Mouse (Mus musculus): ENCODE measurements around the gene Gng4. TPM values are rescaled to one million over a fixed set of nuclear protein-coding genes. Genes with fewer than 3 reads are reported as not detected.

Gng4 gene
- total RNA-seq, 2 experiments from 2014 or later: 0.37 to 0.39 TPM

DNA sequence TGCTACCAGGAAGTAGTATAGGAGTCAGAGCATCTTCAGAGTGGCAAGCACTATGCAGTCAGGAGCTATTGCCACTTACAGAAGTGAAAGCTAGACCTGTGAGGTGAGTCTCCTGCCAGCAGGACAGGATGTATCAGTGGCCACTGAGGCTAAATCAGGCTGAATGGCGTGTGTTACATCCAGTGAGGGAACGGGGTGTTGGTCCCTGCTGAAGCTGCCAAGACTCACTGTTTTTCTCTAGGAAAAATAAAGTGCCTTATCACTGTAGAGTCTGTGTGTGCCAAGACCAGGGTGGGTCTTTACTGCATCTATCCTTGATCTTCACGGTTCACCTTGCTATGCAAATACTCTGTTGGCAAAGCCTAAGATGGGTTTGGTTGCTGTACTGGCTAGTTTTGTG, 34.8 kb downstream of the Gng4 start:
- no peak for DNase-seq

- no peak for DNase-seq
These were observed 36.6 kb downstream of the Gng4 start for GRCm38 (mm10) chr13:13820234-13821123.

- no peak for DNase-seq
These were observed 41.1 kb downstream of the Gng4 start for GRCm38 (mm10) chr13:13824946-13825345.

DNA sequence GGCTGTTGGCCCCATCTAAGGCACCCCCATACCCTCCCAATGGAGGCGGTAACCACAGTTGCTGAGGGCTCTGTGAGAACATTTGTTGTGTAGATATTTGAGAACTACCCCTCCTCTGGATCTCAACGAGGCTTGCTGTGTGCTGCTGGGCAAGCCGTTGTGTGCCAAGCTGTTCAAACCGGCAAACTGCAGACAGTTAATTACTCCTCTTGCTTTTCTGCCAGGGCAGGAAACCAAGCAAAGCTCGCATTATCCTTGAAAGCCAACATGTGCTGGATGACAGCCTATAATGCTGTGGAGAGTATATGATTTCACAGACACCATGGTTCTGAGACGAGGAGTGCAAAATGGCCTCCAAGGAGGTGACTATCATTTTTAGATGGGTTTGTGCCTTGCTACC, 42.7 kb downstream of the Gng4 start:
- no peak for DNase-seq

GRCm38 (mm10) chr13:13828125-13828524, 44.3 kb downstream of the Gng4 start:
- DNase-seq: no peak

DNA sequence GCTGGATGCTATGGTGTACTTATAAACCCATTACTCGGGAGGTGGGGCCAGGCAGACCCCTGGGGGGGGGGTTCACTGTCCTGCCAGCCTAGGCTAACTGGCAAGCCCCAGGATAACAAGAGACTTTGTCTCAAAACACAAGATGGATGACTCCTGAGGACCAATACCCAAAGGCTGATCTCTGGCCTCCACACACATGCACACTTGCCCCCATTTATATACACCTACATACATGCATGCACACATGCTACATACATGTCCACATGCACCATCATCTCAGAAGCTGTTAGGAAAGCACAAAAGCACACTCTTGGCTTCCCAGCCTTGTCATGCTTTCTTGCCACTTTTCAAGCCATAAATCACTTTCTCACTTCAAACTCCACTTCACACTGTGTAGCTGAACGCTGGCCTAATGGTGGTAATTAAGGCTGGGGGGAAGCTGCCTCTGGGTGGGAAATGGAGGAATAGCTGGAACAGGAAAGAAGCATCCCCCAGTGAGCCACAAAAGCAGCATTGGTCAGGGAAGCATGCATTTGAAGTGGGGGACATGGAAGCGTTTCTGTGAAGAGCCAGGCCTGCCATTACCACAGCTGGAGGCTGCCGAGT, 46.7 kb downstream of the Gng4 start:
- DNase-seq: no peak

DNA sequence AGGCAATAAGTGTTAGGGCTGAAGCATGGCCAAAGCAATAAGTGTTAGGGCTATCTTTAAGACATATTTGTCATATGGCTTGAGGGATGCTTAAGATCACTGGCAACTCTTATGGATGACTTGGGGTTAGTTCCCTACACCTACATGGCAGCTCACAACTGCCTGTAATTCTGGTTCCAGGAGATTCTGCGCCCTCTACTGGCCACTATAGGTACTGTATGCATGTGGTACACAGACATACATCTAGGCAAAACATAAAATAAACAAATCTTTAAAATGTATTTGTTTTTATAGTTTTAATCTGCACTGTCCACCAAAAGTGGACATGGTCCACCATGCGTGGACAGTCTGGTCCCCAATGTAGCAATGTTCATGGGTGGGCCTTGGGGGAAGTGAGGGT, 51.3 kb downstream of the Gng4 start:
- peak in 1 of 2 experiments; percentile 8 for DNase-seq

- DNase-seq: no peak
These were observed 61.2 kb downstream of the Gng4 start for GRCm38 (mm10) chr13:13845021-13845420.

DNA sequence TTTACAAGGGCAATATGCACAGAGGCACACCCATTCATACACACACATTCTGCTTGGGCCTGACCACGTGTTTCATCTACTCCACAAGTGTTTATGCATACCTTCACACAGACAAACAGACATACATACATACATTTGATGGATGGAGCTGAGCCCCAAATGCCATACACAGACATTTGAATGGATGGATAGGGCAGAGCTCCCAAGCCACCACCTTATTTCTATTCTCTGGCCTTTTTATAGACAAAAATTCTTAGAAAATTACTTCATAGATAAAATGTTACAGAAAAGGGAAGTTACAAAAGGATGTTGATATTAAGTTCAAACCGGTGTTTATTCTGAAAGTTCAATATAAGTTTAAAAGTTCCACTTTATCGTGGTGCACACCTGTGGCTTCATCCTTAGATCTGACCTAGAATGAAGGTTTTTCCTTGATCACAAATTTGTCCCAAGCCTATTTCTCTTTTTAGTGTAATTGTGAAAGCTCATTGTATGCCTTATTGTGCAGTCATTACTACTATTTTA, 63.3 kb downstream of the Gng4 start:
- DNase-seq: no peak

DNA sequence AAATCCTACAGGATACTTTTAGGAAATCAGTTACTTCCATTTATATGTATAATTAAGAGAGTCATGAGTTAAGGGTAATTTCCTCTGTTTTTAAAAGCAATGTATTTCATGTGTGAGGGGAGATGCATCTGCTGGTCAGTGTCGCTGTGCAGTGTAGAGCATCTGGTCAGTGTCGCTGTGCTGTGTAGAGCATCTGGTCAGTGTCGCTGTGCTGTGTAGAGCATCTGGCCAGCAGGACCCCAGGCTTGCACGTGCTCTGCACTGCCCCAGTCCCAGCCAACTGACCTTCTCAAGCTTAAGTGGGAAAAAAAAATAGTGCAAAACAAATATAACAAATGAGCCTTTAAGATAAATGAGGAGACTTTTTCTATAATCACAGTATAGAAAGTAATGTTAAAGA, 73.3 kb downstream of the Gng4 start:
- no peak for DNase-seq

DNA sequence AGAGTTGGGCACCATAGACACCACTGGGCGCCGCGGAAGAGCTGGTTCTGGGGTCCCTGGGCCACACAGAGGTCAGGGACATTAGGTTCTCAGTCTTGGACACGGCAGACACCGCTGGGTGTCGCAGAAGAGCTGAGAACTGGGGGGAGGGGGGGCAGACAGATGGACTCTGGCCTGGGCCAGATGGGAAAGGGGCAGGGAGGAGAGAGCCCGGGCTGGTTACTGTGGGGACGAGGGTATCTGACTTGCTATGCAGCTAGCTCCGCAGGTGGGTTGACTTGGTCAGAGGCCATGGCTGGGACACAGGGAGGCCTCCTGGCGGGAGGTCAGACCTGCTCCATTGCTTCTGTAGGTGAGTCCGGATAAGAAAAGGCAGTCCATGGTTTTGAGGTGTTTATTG, 78.5 kb downstream of the Gng4 start:
- no peak for DNase-seq

GRCm38 (mm10) chr13:13862941-13863340, 79.1 kb downstream of the Gng4 start:
- DNase-seq: no peak

GRCm38 (mm10) chr13:13866339-13866738, 82.5 kb downstream of the Gng4 start:
- no peak for DNase-seq

GRCm38 (mm10) chr13:13867078-13867759, 83.4 kb downstream of the Gng4 start:
- no peak for DNase-seq

DNA sequence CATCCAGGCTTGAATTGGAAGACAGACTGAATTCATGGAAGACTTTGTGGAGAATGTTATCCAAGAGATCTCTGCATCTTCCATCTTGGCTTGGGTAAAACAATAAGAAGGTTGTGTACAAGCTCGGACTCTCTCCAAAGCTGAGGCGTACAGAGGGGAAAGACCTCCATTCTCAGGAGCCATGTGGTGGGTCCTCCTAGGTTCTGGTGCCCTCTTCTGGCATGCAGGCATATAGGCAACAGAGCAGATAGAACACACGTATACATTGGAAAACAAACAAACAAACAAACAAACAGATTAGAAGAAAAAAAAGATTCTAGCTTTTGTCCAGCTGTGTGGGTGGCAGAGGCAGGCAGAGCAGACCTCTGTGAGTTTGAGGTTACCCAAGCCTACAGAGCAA, 84.1 kb downstream of the Gng4 start:
- no peak for DNase-seq

Other genes with a start within 250 kb of the Gng4 start
- gene Lyst, start 193.7 kb upstream of the Gng4 start, total RNA-seq (2021): 1 to 10 TPM; 6.0 to 9.7 TPM
- gene B3galnt2, start 170.4 kb downstream of the Gng4 start, total RNA-seq (2021): 10 to 100 TPM; 26.3 to 31.3 TPM